Mouse (Mus musculus) mesoderm, embryonic 11.5 days (tissue): Measurements from ENCODE around the gene Calcb.
"Not testable (repeated sequence)": the region's sequence is repeated elsewhere in the genome, so short reads cannot be mapped to it uniquely, and the experiment has no call there.

ENCODE experiments used
- DNase-seq: peaks from one replicate; pipeline ENCODE4 v3.0.0-alpha.2; 2012; ENCODE audit warnings: low read depth, low spot score

Calcb gene

DNA sequence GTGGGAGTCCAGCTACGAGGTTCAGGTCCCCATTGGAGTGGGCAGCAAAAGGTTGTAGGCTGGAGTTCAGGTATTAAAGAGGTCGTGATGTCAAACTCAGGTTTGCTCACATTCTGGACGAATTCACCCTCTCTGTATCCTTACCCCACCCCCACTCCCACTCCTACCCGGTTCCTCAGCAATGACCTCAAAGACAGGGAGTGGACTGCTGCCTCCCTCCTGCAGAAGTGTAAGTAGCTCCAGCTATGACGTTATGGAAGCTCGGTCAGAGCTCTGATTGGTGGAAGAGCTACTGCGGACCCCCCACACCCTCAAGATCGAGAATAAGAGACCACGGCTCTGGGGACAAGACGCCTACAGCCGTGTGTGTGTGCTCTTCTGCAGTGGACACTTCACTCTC is at the start of gene Calcb:
TSS of gene Calcb (plus strand) at position 344 of the 400 bp plus-strand sequence.
- no peak for DNase-seq

DNA sequence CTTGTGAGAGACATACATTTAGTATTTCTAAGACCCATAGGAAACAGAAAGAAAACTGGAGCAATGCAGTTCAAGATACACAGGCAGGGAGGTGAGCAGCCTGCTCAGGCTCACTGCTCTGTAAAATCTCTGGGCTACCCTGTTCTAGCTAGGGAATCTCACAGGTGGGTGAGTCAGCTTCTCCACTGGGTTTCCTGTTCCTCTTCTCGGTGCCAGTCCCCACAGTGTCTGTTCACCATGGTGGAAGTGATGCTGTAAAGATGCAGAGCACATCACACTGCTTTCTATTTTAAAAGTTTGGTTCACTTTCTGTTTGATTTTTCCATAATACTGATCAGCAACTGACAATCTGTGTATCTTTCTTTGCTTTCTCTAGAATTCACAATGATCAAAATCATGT is 47.0 kb upstream of the Calcb start:
- DNase-seq, result no peak

DNA sequence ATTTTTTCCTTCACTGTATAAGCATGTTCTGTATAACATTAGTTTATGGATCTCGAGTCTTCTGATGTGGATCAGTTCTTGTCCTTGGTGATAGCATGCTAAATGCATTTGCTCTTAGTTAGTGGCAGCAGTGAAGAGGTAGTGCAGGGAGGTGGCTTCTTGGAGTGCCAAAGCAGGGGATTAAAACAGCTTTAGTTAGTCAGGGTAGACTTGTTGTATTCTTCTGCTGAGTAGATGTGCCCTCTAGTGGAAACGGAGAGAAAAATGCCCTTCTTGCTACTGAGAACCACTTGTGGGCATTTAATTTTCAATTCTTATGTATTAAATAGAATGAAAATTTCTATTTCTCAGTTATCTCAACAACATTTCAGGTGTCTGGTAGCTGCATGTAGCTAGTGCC is 45.7 kb upstream of the Calcb start:
- DNase-seq, result peak; percentile 21

DNA sequence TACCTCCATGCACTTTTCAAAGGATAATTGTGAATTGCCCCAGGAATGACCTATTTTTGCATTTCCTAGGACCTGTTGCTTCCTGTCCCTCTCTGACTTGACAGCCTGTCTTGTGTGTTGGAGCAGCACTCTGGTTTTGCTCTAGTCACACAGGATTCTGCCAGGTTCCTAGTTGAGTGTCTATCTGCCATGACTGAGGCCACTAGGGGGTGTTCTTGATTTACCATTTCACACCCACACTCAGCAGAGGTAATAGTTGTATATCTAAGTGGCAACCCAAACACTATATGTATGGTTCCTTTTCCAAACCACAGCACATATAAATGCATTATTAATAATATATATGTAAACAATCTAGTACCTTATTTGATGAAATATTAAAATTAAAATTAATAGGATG is 26.1 kb upstream of the Calcb start:
- no peak for DNase-seq

DNA sequence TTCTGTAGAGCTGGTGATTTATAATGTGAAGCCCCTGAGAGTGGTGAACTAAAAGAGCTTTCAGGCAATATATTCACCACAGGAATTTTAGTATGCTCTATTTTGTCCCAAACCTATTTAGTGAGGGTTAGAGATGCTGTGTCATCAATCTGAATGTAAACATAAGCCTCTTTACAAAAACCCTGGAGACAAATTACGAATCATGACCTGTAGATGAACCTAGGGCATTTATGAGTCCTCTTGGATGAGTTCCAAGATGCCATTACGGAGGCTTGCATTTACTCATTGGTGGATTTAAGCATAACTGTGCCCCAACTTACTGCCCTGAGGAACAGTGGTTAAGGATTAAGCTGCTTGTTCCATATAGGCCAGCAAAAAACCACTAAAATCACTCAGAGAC is 17.6 kb upstream of the Calcb start:
- DNase-seq, result peak; percentile 34

DNA sequence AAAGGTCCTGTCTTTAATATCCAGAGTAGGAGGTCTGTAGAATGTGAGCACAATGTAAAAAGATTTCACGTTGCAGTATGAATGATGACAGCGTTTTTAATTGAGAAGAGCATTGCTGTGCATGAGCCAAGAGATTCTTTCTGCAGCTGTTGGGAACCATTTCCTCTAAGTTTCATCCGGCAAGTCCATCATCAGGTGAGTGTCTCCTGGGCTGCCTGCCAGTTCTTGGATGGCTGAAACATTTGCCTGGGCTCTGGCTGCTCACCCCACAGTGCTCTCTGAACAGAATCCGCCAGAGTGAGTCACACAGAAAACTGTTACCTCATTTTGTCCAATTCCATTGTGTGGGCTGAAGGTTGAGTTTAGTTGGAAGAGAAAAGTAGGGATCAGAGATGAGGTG is 11.7 kb upstream of the Calcb start:
- no peak for DNase-seq

DNA sequence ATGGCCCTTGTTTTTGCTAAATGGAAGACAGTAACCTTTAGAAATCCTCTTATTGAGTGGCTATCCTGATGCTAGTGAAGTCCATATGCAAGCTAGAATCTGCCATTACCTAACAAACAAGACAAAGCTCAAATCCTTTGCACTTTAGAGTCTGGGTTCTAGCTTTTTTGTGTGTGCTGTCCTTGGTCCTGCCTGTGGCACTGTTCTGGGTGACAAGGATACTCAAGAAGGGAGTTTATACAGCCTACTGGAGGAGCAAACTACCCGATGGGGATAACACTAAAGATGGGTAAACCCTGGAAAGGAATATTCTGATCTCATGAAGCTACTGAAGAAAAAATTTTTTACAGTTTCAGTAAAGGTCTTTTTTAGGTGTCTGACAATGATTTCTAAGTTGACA is 11.0 kb upstream of the Calcb start:
- no peak for DNase-seq

DNA sequence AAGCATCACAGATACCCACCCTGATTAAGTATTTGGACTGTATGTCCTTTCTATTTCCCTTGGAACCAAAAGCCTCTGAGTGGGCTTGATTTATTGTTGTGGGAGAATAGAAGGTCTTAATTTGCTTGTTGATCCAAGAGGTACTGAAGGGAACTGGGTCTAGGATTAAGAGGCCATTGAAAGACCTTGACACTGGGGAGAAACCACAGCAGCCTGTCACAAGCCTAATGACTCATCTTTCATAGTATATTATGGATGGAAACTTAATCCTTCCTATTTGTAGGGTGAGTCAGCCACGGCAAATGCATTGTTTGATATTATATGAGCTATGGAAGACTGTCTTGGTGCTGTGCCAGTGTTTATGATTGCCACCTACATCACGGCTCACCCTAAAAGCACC is 8.0 kb upstream of the Calcb start:
- DNase-seq, result no peak

DNA sequence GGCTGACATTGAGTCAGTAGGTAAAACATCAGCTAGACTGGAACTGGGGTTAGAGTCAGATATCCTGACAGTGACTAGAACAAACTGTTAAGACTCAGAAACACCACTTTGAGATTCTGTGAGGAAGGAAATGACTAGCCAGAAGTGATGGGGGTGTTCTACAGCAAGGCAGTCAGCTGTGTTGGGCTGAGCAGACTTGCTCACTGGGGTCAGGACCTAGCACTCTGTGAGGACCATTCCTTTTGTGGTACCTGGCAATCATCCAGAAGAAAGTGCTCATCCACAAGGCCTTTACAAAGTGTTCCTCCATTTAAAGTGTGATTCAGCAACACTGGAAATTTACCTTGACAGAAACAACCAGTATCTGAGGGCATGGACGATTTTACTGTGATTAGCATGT is 5.9 kb upstream of the Calcb start:
- DNase-seq, result no peak

DNA sequence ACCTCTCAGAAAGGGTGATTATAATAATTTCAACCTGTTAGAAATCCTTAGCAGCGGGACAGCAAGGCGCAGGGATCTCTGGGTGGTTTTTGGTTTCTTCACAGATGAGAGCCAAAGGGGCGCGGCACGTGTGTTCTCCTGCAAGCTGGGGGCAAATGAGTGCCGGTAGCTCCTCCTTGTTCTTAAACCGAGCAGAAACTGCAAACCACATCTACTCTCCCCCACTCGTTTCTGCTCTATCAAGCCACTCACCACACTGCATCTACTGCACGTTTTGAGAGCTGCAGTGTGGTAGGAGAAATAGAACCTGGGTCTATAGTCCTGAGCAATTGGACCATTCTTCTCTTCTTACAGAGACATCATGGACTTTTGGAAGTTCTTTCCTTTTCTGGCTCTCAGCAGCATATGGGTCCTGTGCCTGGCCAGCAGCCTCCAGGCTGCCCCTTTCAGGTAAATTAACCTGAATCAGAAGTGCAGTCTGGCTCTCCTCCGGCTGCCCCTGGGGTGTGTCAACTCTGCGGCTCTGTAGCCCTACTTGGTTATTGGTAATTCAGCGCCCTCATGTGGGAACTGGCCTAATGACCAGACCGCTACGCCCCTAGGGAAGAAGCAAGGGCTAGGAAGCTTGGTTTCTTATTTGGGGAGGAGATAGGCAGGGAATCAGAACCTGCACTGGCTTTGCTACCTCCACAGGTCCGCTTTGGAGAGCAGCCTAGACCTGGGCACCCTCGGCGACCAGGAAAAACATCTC is 1.1 kb downstream of the Calcb start:
- DNase-seq, result peak; percentile 45

DNA sequence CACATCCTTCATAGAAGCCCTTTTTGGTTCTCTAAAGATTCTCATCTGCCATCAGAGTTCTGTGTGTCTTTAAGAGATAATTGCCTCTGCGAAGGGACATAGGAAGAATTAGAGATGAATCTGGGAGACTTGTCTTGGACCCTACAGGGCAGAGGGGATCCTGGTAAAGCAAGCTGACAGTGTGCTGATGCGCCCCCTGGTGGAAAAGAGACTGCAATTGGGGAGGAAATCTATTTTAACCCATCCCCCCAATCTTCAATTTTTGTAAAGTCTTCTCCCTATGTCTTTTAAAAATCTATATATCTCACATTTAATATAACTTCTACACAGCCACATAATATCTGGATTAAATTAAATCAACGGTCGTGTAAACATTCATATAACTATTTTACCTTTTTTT is 11.3 kb downstream of the Calcb start:
- DNase-seq, result not testable (repeated sequence)

DNA sequence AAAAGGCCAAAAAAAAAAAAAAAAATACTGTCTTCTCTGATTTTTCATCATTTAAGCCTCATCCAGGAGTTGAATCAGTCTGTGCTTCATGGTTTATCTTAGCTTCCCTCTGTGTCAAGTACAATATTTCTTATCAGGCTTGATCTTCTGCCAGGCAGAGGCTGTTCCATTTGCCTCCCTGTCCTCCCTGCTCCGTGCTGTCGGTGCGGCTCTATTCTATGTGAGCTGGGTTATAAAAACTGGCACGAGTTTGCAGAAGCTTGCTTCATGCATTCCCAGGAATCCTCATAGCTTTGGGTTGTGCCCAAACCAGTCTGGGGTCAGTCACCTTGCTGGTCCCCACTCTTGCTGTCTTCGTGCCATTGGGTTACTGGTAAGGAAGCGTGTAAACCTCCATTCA is 12.7 kb downstream of the Calcb start:
- no peak for DNase-seq

DNA sequence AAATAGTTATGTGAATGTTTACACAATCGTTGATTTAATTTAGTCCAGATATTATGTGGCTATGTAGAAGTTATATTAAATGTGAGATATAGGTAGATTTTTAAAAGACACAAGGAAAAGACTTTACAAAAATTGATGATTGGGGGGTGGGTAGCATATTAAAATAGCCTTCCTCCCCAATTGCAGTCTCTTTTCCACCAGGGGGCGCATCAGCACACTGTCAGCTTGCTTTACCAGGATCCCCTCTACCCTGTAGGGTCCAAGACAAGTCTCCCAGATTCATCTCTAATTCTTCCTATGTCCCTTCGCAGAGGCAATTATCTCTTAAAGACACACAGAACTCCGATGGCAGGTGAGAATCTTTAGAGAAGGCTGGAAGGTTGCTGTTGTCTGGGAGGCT is 13.3 kb downstream of the Calcb start:
- not testable (repeated sequence) for DNase-seq

DNA sequence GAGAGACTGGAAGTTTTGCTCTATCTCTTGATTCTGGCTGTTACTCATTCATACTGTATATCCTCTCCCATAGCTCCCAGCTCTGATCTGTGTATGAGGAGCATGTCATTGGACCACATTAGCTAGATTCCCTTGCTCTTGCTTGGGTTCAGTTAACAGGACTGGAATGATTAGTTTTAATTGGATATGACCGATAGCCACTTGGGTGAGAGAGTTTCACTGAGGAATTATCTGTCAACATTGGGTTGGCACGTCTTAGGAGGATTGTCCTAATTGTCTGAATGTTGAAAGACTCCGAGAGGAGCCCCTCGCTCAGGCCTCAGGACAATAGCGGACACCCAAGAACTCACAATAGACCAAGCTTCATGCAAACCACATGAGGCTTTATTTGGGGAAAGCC is 17.8 kb downstream of the Calcb start:
- DNase-seq, result no peak

DNA sequence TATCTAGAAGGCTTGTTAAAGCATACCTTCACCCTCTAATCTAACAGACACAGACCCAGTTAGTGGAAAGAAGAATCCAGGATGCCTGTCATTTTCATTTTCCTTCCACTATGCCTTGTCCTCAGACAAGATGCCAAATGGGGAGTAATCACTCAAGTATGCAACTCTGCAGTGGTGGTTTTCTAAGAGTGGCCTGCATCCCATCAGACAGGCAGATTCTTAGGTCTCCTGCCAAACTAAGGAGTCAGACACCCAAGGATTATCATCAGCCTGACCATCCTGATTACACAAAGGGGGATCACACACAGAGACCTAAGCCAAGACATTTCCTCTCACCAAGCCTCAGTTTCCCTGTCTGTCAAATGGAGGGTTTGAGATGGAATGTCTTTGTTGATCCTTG is 19.7 kb downstream of the Calcb start:
- DNase-seq, result no peak

DNA sequence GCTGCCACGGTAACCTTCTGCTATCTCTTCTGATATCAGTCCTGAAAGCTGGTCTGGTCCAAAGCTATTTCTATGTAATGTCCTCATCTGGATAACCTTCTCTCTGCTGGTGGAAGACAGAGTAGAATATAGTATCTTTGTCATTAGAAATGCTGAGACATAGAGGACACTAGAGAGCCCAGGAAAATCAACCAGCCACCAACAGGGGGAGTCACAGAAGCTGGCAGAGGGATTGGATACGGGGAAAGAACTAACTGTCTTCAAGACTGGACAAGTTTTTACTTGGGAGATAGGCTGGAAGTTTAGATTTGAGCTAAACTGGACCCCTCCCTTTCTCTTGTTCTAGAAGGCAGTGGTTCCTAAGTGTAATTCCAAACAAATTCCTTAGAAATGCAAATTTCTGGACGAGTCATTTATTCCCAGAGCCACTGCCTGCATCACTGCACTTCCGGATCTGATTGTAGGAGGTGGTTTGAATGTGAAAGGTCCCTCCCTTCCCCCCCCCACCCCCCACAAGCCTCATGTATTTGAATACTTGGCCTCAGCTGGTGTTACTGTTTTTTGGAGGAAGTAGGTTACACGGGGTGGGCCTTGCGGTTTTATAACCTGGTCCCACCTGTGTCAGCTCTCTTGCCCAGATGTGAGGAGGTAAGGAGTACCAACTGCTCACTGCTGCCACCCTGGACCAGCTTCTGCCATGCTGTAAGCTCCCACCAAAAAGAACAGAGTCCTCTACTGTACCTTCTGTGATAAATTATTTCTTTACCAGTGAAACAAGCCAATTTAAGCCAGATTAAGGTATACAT is 22.1 kb downstream of the Calcb start:
- DNase-seq, result no peak

DNA sequence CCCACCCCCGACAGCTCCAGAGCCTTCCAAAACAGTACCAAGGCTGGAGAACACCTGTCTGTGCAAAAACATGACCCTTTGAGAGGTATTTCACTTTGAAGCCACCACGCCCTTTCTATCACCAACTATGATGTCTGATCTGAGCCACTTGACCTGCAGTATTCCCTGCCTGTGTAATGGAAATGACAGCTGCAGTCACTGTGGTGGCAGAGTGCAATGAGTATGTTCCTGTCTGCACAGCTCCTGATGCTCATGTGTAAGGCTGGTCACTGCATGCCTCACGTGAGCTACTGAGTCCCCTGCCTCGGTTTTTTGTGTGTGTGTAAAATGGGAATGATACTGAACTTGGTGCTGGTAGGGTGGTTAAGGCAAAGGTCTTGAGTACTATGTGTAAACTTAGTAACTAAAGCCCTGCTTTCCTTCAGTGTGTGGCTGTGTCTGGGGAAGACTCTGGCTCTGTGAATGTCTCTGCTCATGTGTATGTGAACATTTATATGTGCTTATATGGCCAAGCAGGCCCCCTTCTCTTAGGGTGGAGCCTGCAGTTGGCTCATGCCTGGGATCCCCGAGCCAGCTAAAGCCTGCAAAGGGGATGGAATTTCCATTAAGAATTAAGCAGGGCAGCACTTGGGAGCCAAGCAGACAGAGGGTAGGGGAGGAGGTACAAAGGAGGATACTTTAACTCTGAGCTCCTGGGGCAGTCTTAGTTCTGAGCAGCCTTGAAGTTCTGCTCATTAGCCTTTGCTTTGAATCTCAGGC is 24.8 kb downstream of the Calcb start, which contains the start of gene Insc:
TSS of gene Insc (plus strand) at position 673 of the 759 bp plus-strand sequence.
- no peak for DNase-seq

DNA sequence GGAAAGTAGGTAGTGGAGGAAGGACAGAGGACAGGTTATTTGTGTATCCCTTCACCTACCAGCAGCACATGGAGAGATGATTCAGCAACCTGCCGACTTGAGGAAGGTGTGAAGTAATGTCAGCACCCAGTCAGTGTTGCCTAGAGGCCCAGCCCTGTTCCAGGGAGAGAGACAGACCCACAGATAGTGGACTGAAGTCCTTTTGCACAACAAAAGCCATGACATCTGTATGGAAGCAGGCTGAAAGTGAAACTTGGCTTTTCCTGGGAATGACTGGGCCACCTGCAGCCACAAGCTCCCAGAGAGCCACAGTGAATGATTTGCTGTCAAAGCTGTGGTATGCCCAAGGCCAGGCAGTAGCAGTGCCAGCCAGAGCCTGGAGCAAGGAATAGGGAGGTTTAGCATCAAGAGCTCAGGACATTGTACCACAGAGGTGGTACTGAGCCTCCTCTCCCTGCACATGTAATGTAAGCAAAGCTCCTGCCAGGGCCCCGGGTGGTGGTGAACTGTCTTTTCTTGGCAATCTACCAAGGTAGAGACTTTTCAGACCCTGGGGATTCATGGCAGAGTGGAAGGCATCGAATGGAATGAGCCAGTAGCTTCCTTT is 26.3 kb downstream of the Calcb start:
- no peak for DNase-seq

DNA sequence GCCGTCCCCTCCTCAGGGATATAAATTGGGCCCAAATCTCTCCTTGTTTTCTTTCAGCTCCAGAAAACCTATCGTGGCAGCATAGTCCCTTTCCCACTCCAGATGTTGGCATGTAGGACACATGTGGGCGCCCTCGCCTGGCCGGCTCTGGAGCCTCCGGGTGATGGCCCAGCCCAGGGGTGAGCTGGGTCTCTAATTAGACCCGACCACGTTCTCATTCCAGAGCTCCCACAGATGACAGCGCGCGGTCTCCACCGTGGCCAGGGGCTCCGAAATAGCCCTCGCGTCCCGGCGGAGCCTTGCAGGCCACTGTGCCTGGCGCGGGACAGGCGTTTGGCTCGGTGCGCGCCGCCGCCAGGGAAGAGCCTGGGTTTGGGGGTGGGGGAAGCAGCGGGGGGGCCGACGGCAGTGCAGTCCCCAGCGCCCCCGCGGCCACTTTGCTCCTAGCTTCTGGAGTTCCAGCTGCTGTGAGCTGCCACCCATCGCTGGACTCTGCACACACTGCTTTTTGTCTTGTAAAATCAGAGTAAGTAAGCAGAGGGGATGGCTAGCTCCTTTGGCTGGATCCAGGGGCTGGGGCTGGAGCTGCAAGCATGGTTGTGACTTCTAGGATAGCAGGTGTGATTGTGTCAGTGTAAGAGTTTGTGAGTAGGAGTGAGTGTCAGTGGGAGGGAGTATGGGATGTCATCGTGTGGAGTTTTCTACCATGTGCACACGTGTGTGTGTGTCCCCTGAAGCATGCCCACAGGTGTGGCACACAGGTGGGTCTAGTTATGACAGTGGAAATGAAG is 27.2 kb downstream of the Calcb start:
- DNase-seq, result peak; percentile 40

DNA sequence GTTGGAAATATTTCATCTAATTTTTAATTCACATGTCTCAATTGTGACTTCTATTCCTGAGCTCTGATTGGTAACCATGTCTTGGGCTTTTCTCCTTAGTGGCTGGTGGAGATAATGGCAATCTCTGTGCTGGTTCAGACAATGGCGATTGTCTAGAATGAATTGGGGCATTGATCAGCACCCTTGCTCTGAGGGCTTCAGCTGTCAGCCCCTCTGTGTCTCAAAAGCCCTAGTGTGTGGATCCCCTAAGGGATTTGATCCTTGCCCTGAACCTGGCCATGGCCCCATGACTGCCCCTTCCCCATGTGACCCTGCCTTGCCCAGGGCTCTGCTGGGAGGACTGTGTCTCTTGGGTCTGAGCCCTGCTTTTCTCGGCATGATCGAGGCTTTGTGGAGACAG is 29.2 kb downstream of the Calcb start:
- peak; percentile 20 for DNase-seq

DNA sequence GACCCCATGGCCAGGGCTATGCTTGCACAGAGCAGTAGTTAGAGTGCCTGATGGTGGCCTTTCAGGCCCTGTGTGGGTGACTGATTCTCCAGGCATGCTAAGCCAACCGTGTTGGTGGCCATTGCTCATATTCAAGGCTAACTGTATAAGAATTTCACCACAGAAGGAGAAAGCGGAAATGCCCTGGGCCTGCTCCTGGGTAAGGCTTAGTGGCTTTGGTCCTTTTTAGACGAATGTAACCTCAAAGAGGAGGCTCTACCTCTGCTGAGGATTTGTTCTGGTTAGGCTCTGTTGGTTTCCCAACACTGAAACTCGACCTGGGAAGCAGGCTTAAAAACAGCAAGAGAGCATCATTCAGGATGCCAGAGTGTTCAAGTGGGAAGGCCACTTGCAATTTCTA is 29.8 kb downstream of the Calcb start:
- no peak for DNase-seq
